Mouse (Mus musculus) sigmoid colon, adult 10 weeks (tissue): ENCODE measurements around the gene Ptprz1. TPM values are rescaled to one million over a fixed set of nuclear protein-coding genes. Genes with fewer than 3 reads are reported as not detected.

ENCODE experiments used
- polyA plus RNA-seq: library from polyadenylated mRNA; stranded (reverse); fragments of 350-450 nt; fragmentation: Illumina TruSeq; extraction: RNeasy Lipid Tissue Mini Kit (QIAGEN cat#74804); gene quantifications from one replicate; pipeline ENCODE4 v1.2.3, GENCODE M21; 2014; ENCODE audit warnings: low read depth, low replicate concordance

Ptprz1 gene
- 14.0 TPM for polyA plus RNA-seq

GRCm38 (mm10) chr6:22874781-22875613 lies at the start of gene Ptprz1:
TSS of gene Ptprz1 (plus strand) at chr6:22875502.

